Mouse (Mus musculus) right cerebral cortex, postnatal 4 days (tissue): ENCODE measurements at regions not wholly inside any gene's neighbourhood (a gene's known extent, or its start where the extent isn't known, plus 50 kb on each side); places are given as distances from the start of the nearest gene placed in this dataset.
A peak's percentile ranks its signal among the peaks of the same experiment; 100 is the strongest.

Experiments used
- DNase-seq: peaks from one replicate; pipeline ENCODE4 v3.0.0-alpha.2; 2022

DNA sequence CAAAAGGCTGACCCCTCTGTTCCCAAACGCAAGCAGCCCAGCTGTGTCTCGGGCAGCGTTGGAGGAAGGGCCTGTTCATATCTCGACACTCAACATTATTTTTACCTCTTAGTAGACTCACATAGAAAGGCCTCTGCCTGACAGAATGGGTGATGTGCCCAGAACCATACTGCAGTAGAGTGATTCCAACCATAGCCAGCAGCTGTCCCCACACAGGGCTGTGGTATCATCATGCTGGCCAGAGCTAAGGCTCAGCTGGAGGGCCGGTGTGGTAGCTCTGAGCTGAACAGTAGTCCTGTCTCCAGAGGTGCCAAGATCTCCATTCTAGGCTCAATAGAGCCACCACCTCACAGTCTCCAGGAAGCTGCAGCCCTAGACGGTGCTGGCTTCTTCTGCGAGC, 437.3 kb downstream of the Matn1 start:
- DNase-seq: no peak

DNA sequence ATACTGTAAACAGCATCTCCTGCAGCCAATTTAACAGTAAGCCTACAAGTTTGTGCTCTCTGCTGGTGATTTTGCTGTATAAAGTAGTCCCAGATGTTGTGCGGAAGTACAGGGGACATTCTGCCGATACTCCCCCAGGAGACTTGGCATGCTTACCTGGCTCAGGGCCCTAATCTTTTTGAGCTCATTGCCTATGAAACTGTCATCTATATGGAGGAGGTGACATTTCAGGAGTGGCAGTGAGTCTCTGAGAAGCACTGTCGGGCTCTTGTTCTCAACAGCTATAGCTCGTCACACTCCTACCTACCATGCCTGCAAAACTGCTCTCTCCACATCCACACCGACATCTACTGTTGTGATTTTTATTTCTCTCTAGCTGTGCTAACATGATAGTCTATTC, 439.7 kb downstream of the Matn1 start:
- no peak for DNase-seq

DNA sequence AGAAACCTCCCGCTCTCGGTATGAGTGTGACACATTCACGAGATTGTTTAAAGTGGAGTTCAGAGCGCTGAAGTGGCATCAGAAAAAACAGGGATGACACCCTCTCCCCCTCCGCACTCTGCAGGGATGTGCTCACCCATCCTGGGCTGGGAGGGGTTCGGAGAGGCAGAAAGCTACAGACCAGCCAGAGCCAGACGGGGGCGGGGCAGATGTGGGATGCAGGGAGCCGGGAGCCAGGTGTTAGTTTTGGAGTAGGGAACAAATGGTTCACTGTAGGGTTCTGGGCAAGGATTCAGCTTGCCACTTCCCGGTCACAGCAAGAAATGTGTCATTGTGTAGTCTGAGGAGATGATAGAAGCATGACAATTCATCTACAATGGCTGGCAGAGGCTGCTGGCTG, 442.8 kb downstream of the Matn1 start:
- DNase-seq: no peak

DNA sequence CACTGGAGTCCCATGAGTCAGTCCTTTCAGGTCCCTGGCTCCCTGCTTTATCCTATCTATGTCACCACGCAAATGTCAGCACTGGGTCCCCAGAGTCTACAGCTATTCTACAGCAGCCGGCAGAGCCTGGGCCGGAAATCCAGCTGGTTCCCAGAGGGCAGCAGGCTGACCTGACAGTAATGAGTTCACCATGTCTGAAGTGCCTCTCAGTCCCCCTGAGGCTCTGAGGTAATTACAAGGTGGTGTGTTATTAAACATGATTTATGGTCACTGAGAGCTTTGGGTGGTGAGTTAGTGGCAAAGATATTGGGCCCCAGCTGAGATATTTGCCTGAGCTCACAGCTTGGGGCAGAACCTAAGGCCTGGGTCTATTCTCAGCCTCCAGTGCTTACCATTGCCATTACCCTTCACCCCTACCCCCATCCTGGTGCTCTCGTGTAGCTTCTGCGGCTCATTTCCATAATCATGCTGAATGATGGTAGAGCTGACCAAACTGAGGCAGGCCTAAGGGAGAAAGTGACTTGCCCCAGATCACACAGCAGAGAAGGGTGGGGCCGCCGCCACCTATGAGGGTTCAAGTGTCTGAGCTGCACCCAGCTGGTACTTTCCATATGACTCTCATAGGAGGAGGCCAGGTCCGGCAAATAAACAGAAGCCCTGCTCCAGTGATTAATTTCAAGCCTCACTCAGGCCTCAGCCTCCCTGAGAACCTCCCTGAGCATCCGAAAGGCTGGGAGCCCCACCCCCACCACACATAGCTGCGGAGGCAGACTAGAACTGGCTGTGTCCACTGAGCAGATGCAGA, 446.8 kb downstream of the Ptpru start:
- no peak for DNase-seq

DNA sequence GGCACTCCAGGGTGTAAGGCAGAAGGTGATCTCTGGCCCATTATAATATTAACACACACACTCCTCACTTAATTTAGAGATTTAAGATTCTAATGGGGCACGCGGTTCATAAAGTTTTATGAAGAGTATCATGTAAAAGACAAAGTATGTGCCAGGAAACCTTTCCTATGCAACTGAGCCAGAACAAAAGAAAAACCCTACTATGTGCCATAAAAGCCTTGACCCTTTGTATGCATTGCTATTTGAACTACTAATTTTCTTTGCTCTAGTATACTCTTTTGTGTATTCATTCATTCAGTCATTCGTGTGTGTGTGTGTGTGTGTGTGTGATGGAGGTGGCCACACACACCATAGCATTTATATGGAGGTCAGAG, 446.2 kb downstream of the Ptpru start:
- no peak for DNase-seq

DNA sequence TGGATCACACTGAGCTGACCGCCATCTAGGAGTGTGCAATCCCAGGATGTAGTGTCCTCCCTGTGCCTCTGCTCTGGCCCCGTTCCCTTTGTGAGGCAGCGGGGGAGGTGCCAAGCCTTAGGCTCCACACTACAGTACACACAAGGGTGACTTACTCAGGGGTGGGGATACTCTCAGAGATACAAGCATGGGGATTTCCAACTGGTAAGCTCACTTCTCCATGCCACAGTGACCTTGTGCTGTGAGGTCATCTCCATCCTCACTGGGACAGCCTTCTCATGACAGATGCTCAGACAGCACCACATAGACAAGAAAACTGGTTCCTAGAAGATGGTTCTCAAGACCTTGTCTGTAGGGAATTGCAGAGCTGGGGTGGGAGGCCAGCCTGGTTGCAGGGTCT, 445.6 kb downstream of the Ptpru start:
- no peak for DNase-seq

DNA sequence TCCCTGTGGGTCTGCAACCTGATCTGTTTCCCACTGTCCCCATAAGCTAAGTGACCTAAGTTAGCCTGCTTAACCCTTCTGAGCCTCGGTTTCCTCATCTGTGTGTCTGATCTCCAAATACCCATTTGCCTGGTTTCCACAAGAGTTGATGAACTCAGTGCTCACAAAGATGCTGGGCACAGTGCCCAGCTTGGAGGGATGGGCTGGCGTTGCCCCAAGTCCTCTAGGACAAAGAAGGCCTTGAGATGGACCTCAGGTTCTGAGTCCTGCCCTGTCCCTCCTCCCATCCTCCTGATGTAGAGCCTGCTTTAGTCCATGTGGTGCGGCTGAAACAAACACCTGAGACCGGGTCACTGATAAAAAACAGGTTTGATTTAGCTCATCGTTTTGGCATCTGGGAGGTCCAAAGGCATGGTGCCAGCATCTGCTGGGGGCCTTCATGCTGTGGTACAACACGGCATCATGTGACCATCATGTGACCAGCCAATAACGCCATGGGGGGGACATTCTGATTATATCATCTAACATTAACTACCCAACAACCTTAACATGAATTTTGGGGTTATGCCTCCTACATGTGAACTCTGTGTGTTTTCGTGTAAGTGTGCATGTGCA, 441.8 kb downstream of the Ptpru start:
- DNase-seq: no peak

DNA sequence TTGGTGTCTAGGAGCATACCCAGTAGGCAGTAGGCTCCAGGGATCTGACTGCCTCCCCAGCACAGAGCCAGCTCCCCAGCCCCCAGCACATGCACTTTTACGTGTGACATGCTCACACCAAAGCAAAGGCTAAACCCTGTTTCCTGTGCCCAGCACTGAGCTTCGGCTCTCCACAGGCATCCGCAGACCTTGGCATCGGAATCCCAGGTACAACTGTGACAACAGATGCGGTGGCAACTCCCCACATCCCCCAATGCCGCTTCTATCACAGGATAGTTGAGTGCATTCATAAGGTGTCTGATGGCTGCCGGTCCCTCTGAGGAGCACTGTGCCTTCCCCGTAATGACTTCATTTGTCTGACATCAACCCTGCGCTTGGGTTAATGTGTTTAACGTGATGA, 440.9 kb downstream of the Ptpru start:
- no peak for DNase-seq

DNA sequence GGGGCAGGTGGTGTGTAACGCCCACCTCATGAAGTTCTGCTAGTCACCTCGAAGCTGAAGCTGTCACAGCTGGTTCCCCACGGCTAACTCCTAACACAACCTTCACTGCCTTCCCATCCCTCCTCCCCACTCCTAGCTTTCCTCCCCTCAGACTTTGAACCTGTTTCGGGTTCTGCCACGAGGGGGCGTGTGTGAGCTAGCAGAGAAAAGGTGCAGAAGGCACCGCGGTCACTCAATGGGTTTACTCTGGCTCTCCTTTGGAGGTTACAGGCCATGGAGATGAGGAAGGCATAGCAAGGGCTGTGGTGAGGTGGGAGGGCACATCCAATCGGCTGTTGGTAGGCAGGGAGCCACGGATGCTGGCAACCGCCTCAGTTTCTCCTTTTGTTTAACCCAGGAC, 437.3 kb downstream of the Ptpru start:
- DNase-seq: peak; percentile 56

DNA sequence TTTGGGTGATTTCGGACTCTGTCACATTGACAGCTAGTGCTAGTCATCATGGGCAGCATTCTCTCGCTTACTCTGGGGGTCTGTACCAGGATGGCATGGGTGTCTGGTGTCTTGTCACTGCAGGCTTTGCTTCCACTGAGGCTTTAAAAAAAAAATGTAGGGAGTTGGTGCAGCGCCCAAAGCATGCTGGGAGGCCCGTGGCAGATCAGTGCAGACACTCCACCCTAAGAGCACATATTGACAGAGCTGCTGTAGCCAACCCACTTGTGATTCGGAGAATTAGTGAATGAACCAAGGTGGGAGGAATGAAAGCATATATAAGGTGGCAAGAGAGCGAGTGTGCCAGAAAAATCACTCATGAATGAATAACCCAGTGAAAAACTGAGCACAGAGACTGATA, 436.8 kb downstream of the Ptpru start:
- DNase-seq: no peak

DNA sequence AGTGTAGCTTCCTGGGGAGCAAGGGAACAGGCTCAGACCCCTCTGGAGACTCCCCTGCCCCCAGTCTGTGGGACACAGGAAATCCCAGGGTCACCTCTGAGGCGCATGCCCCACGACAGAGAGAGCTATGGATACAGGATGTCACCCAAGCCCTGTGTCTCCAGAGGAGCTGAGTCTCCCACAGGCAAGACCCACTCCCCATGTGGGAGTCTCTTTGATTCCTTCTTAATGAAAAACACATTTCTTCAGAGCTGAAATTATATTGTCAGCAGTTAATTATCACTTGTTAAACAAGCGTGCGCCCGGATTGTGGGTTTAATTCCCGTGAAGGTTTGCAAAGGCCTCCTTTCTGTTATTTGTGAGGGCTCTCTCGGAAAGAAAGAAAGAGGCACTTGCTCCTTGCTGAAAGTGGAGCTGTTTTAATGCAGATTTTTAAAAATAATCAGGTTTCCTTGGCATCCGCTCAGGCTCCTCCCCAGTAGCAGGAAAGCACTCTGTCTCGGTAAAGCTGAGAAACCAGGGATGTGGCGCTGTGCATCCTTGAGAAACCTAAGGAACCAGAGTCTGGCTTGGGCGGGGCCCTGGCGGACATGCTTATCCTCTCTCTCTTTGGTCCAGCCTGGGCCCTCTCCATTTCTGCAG, 432.6 kb downstream of the Ptpru start:
- DNase-seq: peak; percentile 35

DNA sequence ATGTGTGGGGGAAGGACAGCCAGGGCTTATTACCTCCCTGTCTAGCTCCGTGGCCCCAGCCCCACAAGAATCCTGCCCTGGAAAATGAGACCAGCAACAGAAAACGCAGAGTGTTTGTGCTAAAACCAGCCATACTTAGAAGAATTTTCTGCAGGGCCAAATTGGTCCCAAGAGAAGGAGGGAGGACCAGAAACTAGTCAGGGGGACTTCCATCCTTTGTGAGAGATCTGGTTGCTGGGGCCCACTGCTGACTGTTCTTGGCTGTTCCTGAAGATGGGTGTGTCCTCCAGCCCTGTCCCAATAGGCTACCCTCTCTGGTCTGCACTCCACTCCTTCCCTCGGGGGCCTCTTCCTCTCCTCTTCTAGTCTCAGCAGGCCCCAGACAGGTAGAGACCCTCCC, 430.6 kb downstream of the Ptpru start:
- no peak for DNase-seq

DNA sequence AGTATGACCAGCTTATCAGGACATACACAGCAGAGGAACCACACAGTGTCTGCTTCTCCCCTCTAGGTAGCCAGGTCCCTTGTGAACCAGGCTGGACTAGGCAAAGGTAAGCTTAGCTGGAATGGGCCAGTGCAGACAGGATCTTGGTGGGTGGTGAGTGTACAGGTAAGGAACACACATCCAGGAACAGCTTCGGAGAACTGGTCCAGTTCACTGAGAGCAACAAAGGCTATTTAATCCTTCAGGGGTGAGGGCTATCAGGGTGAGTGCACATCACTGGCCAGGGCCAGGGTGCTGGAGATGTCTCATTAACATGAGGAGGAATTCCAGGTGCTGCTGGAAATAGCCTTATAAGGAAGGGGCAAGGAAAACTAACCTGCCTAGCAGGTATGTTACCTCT, 429.4 kb downstream of the Ptpru start:
- no peak for DNase-seq

DNA sequence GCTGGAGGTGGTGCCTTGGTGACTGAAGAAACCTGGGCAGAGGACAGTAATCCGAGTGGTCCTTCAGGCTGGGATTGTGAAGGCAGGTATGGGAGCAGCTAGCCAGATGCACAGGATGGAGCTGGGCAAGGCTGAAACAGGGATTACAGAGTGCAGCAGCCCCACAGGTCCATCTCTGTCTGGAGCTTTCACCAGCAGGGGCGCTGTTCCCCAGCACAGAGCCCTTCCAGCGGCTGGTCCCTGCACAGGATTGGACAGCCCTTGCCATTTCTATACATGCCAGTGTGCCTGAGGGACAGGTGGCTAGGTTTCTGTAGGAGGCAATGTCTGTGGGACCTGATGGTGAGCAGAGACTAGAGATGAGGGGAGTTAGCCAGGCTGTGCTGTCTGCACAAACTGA, 428.3 kb downstream of the Ptpru start:
- DNase-seq: peak; percentile 76

DNA sequence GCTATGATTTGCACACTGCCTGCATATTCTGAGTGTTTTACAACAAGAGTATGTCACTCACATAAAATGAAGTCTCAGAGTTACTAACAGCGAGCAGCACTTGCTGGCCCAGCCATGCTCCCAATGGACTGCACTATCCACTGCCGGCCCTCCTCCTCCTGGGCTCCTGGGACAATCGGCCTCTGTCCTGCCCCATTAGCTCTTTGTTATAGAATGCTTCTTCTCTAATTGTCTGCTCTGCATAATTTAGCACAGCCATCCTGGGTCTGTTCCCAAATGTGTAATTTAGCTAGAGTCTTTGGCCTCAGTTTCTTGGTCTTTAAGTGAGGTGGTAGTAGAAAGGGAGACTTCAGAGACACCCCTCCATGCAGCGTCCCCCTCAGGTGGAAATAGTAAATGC, 426.2 kb downstream of the Ptpru start:
- DNase-seq: no peak

DNA sequence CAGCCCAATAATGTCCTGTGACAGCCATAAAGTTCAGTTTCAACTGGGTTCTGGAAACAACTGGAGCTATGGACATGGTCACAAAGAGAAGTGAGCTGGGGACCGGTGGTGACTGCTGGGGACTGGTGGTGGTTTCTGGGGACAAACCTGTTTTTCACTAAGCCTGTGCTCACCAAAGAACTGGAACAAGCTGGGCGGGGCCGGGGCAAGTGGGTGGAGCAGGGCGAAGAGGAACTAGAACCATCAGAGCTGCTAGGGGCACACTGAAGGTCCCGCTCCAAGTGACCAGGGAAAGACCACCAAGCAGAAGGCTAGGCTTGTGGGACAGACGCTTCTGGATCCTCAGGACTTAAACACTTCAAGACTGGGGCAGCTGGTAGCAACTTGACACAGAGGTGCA, 424.7 kb downstream of the Ptpru start:
- no peak for DNase-seq

DNA sequence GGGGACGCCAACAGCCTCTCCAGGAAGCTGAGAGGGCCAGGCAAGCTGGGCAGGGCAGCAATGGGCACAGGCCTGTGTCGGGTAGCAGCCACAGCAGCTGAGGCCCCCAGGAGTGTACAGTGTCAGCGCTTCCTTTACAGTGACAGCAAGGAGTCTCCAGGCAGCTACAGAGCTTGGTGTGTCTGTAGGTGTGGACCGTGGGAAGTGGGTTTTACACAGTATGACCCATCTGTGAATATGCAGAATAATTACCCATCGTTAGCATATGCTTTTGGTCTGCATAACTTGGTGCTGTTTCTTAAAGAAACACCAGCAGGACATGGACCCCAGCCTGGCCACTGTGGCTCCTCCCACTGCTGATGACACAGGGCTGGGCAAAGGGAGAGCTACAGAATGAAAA, 422.6 kb downstream of the Ptpru start:
- DNase-seq: no peak

DNA sequence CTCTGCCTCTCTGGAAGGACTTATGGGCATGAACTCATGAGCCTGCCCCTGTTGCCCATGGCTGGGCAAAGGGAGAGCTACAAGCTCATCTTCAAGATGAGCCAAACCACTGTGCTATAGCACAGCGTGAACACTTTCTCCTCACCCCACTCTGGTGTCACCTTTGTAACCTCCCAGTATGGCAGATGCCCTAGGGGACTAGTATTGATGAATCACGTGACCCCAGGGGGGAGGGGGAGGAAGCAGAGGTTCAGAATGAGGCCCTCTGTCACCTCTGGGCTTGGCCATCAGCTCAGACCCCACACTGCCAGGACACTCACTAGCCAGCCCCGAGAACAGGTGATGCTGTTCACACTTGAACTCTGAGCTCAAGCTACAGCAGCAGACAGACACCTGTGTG, 421.9 kb downstream of the Ptpru start:
- DNase-seq: no peak

DNA sequence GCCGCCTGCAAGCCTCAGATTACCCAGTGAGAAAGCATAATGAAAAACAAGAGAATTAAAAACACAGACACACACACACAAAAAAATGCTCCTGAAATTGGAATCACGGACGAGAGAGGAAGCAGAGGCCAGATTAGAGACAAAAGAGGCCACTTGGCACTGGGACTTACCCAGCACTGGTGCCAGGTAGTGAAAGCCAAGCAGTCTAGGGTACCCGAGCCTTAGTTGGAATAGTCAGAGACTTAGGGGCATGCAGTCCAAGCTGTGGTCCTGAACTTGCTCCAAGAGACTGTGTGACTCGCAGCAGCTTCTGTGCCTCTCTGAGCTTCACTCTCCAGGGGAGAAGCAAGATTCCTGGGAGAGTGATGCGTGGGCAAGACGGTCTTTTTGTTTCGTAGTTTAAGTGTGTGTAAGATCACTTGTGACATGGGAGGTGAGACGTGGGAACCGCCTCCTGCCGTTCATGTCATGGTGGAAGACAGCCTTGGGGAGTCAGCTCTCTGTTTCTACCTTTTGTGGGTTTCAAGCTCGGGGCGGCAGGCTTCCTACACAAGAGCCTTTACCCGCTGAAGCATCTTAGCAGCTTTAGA, 420.8 kb downstream of the Ptpru start:
- DNase-seq: no peak

DNA sequence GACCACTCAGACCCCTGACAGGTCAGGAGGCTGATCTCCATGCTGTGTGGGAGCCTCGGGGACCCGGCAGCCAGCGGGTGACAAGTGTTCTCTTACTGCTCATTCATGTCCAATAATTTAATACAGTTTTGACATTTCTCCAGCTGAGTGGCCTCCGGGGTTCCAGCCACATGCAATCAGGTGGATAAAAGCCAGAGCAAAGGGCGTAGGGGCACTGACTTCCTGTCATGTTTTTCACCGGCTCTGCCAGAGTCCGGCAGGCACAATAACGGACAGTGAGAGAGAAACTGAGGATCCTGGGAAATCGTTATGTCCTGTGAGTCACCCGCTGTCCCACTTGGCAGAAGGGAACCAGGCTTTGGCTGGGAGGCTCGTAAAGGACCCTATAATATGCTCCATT, 412.8 kb downstream of the Ptpru start:
- no peak for DNase-seq

DNA sequence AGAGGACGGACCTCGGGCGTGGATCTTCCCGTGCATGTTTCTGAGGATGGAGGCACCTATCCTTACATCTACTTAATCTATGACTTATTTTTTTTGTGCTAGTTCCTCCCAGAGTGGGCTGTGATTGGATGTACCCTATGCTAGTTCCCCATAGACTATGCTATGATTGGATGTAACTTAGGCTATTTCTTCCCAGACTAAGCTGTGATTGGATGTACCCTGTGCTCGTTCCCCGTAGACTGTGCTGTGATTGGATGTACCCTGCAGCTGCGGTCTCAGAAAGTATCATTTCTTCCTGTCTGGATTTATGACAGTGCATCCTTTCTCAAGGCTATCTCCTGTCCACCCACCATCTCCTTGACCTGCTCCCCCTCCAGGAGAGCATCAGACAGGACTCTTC, 410.2 kb downstream of the Ptpru start:
- no peak for DNase-seq

DNA sequence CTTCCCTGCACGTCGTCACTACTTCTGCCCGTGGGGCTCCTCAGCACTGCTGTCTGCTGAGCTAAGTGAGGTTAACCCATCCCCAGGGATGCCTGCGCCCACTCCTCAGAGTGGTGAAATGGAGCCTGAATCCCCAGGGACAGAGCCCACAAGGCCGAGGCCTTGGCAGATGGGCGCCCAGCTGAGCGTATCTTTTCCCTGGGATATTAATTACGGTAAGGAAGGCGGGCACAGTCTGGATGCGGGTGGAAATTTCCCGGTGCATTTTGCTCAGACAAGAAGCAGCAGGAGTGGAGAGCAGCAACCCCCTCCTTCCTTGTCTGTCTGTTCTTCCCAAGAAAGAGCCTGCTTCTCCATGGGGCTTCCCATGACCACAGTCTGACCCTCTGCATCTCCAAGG, 408.7 kb downstream of the Ptpru start:
- peak; percentile 31 for DNase-seq

DNA sequence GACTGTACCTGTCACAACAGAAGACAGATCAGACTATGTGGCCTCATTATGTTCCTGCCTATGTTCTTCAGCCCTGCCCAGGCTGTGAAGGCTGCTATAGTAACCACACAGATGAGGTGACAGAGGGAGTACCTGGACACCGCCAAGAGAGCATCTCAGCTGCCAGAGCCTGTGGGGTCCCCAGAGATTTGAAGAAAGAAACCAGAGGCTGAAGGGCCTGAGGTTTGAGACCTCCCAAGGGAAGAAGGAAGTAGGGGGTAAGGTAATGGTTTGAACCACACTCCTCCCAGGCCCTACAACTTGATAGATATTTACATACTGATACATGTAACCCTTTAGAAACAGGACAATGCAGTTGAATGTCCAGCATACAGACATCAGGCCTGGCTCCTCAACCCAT, 407.7 kb downstream of the Ptpru start:
- no peak for DNase-seq

DNA sequence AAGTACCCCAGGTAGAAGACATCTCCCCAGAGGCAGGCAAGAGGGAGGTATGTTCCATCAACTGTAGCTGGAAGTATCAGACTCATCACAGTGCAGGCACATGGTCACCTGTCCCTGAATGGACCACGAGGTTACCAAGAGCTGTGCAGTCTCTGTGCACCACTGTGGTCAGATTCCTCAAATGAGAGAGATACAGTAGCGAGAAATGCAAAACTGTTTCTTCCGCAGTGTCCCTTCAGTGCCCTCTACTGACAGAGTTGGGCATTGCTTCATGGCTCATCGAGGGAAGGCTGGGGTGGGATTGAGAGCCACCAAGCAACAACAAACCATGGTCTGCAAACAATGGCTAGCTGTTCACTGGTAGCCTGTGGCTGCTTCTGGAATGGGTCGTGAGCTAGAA, 406.9 kb downstream of the Ptpru start:
- peak; percentile 91 for DNase-seq
